In the genomic region with DNA sequence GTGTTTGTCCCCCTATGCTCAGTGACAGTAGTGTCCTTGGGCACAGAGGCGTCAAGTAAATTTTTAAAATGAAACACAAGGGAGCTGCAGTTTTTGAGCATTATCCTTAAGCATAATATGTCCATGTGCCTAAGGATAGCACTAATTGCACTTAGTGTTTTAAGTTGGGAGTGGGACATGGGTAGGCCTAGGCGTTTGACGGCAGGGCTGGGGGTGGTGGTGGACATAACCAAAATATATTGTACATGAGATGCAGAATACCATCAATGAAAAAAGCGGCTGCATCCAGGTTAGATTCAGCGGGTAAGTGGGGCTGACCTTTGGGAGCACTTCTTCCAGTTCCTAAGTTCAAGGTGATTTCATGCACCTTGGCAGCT, we compare ENCODE assay signal across 8 mouse cellular contexts. TPM values are rescaled to one million over a fixed set of nuclear protein-coding genes. Genes with fewer than 3 reads are reported as not detected.
DNase-seq lines count a peak whose midpoint lies in the region; ATAC-seq lines count a peak whose summit lies in the region.

No protein-coding gene starts in this region.

- intact Hi-C loops in heart, postnatal 36 days (cut with DNase I), result loop anchor here (2.0 to 10.0 kb wide), 2 partner anchors 41 to 733 kb away; no protein-coding TSS in a partner anchor

- H3K27me3 ChIP-seq in heart, embryonic 10.5 days (ENCODE audit: insufficient read depth, poor library complexity, severe bottlenecking), result no peaks in the 10 kb centered on the region
- no peaks in the 10 kb centered on the region for H3K27me3 ChIP-seq in erythroblast, embryonic 14.5 days (ENCODE audit: control insufficient read depth)
- no peaks in the 10 kb centered on the region for H3K27me3 ChIP-seq in liver, embryonic 12.5 days (replicated peaks)

- peak overlapping the region; percentile 77 for H3K4me3 ChIP-seq in heart, embryonic 10.5 days
- H3K4me3 ChIP-seq in erythroblast, embryonic 14.5 days (replicated peaks), result peak overlapping the region; percentile 77
- peak overlapping the region; percentile 81 for H3K4me3 ChIP-seq in liver, embryonic 12.5 days

- H3K9ac ChIP-seq in liver, embryonic 12.5 days, result peak overlapping the region; percentile 80

- ATAC-seq in liver, embryonic 12.5 days, result no peak

- DNase-seq in heart, embryonic 10.5 days (ENCODE audit: low spot score), result no peak
- no peak for DNase-seq in heart, postnatal 36 days
- DNase-seq in 3T3-L1 (ENCODE audit: low read depth, low spot score) (peak; percentile 11), MN1 (ENCODE audit: low spot score) (no peak)
- no peak for DNase-seq in adrenal gland, adult 8-10 months
- no peak for DNase-seq in urinary bladder, postnatal 4 days (ENCODE audit: low spot score in 2 of 2)

- 11% methylated on average over 5 of the region's 5 CpGs for WGBS in heart, embryonic 10.5 days
- 13% methylated on average over 5 of the region's 5 CpGs for WGBS in liver, embryonic 12.5 days (ENCODE audit: insufficient replicate concordance)

- H3K4me2 ChIP-seq in liver, embryonic 12.5 days, result peak overlapping the region; percentile 89

- H3K4me1 ChIP-seq in heart, embryonic 10.5 days, result peaks cover 11% of the 10 kb centered on the region; the same call in 1 of the 2 replicates
- H3K4me1 ChIP-seq in erythroblast, embryonic 14.5 days (ENCODE audit: control insufficient read depth), result peaks cover 57% of the 10 kb centered on the region
- peaks cover 56% of the 10 kb centered on the region for H3K4me1 ChIP-seq in liver, embryonic 12.5 days

- no peaks in the 10 kb centered on the region for H3K9me3 ChIP-seq in heart, embryonic 10.5 days
- H3K9me3 ChIP-seq in erythroblast, embryonic 14.5 days (ENCODE audit: control insufficient read depth, low read length), result no peaks in the 10 kb centered on the region
- H3K9me3 ChIP-seq in liver, embryonic 12.5 days (replicated peaks), result no peaks in the 10 kb centered on the region

- peak overlapping the region; percentile 93 for H3K27ac ChIP-seq in heart, embryonic 10.5 days
- peak overlapping the region; percentile 75 for H3K27ac ChIP-seq in liver, embryonic 12.5 days

- H3K36me3 ChIP-seq in heart, embryonic 10.5 days, result peaks cover 29% of the 10 kb centered on the region
- H3K36me3 ChIP-seq in erythroblast, embryonic 14.5 days (ENCODE audit: control insufficient read depth), result peaks cover 32% of the 10 kb centered on the region
- H3K36me3 ChIP-seq in liver, embryonic 12.5 days, result peaks cover 43% of the 10 kb centered on the region

RNA-seq across cellular contexts. Expression of a gene that starts 0.5 kb away (rescaled TPM):
- 74.9 and 90.0 TPM in 2 replicates for polyA plus RNA-seq in heart, embryonic 10.5 days (2016; fragmentation: Nextera tagmentation; extraction: Ambion mirVana)
- total RNA-seq in heart, postnatal 36 days (2021), result 10 to 100 TPM; 62.2 to 63.2 TPM
- 0.14 and 0.18 TPM in 2 replicates for polyA plus RNA-seq in erythroblast, embryonic 14.5 days (2012)
- polyA plus RNA-seq in liver, embryonic 12.5 days (2016; fragmentation: Nextera tagmentation; extraction: Ambion mirVana), result 27.7 and 32.7 TPM in 2 replicates
- 10 to 100 TPM; 39.8 to 49.9 (median 41.7) TPM for total RNA-seq in adrenal gland, adult 8-10 months (2022)

RNA-seq across cellular contexts. Expression of a gene that starts 0.5 kb away (rescaled TPM):
- 20.4 and 22.4 TPM in 2 replicates for polyA plus RNA-seq in heart, embryonic 10.5 days (2016; fragmentation: Nextera tagmentation; extraction: Ambion mirVana)
- total RNA-seq in heart, postnatal 36 days (2021), result 1 to 10 TPM; 7.3 to 8.7 TPM
- polyA plus RNA-seq in erythroblast, embryonic 14.5 days (2012), result 0.54 and 0.63 TPM in 2 replicates
- 23.6 and 23.9 TPM in 2 replicates for polyA plus RNA-seq in liver, embryonic 12.5 days (2016; fragmentation: Nextera tagmentation; extraction: Ambion mirVana)
- total RNA-seq in adrenal gland, adult 8-10 months (2022), result 10 to 100 TPM; 15.6 to 20.7 (median 16.7) TPM

RNA-seq across cellular contexts. Expression of a gene that starts 43.8 kb away (rescaled TPM):
- 14.1 and 15.6 TPM in 2 replicates for polyA plus RNA-seq in heart, embryonic 10.5 days (2016; fragmentation: Nextera tagmentation; extraction: Ambion mirVana)
- total RNA-seq in heart, postnatal 36 days (2021), result 1 to 10 TPM; 6.2 to 6.3 TPM
- 0.15 and 0.20 TPM in 2 replicates for polyA plus RNA-seq in erythroblast, embryonic 14.5 days (2012)
- polyA plus RNA-seq in liver, embryonic 12.5 days (2016; fragmentation: Nextera tagmentation; extraction: Ambion mirVana), result 7.4 and 7.5 TPM in 2 replicates
- total RNA-seq in adrenal gland, adult 8-10 months (2022), result 10 to 100 TPM in 1 of 4 experiments, 1 to 10 TPM in 3; 9.2 to 10.1 (median 9.5) TPM

RNA-seq across cellular contexts. Expression of a gene that starts 50.6 kb away (rescaled TPM):
- polyA plus RNA-seq in heart, embryonic 10.5 days (2016; fragmentation: Nextera tagmentation; extraction: Ambion mirVana), result 0.10 TPM in 1 of 2 replicates, not detected in the other
- total RNA-seq in heart, postnatal 36 days (2021), result 1 to 10 TPM in 1 of 2 experiments, under 1 TPM in 1; 0.31 to 1.0 TPM
- not detected in 2 replicates for polyA plus RNA-seq in erythroblast, embryonic 14.5 days (2012)
- 0.07 TPM in 1 of 2 replicates, not detected in the other for polyA plus RNA-seq in liver, embryonic 12.5 days (2016; fragmentation: Nextera tagmentation; extraction: Ambion mirVana)
- total RNA-seq in adrenal gland, adult 8-10 months (2022), result 1 to 10 TPM in 1 of 4 experiments, under 1 TPM in 3; 0.44 to 1.7 (median 0.69) TPM

Comparison
In these comparisons a context has a peak if more than half of its experiments do, and no peak if none do; other contexts are left out.
1. RNA of a gene that starts 0.5 kb away (polyA plus RNA-seq): 74.9 to 90.0 TPM in heart, embryonic 10.5 days and 27.7 to 32.7 TPM in liver, embryonic 12.5 days; 0.14 to 0.18 TPM in erythroblast, embryonic 14.5 days; every median in the first group is over 10 times any median in the second.
2. RNA of a gene that starts 0.5 kb away (polyA plus RNA-seq): 23.6 to 23.9 TPM in liver, embryonic 12.5 days and 20.4 to 22.4 TPM in heart, embryonic 10.5 days; 0.54 to 0.63 TPM in erythroblast, embryonic 14.5 days; every median in the first group is over 10 times any median in the second.
3. Peak in every context shown above with its lines, with median percentiles within 50 percentile points of each other: H3K4me3 ChIP-seq.